Mouse (Mus musculus) C2C12 (cell line): Measurements from ENCODE around the gene Axl.

Experiments
- CEBPB ChIP-seq: IDR thresholded peaks from one replicate; pipeline ENCODE4 v1.6.1; 2011; ENCODE audit warnings: low read depth, mild to moderate bottlenecking, control low read depth, moderate library complexity
- CTCF ChIP-seq: IDR thresholded peaks from one replicate; pipeline ENCODE4 v1.5.1; 2011; ENCODE audit not compliant: control insufficient read depth, insufficient read depth, insufficient read length
- FOSL1 ChIP-seq: IDR thresholded peaks from one replicate; pipeline ENCODE4 v1.8.0; 2011; ENCODE audit warnings: mild to moderate bottlenecking, low read length; ENCODE audit not compliant: poor library complexity, insufficient read depth, severe bottlenecking
- MAX ChIP-seq: IDR thresholded peaks from one replicate; pipeline ENCODE4 v1.6.1; 2011; ENCODE audit warnings: mild to moderate bottlenecking, control low read depth
- MYOD1 ChIP-seq: IDR thresholded peaks from one replicate; pipeline ENCODE4 v1.6.1; 2011; ENCODE audit warnings: low read depth; ENCODE audit not compliant: control insufficient read depth, insufficient read length
- MYOG ChIP-seq: IDR thresholded peaks from one replicate; pipeline ENCODE4 v1.6.1; 2011; ENCODE audit not compliant: control insufficient read depth, insufficient read length; ENCODE audit errors: extremely low read depth
- USF1 ChIP-seq: IDR thresholded peaks from one replicate; pipeline ENCODE4 v1.6.1; 2011; ENCODE audit warnings: low read depth, mild to moderate bottlenecking, control low read depth, moderate library complexity

DNA sequence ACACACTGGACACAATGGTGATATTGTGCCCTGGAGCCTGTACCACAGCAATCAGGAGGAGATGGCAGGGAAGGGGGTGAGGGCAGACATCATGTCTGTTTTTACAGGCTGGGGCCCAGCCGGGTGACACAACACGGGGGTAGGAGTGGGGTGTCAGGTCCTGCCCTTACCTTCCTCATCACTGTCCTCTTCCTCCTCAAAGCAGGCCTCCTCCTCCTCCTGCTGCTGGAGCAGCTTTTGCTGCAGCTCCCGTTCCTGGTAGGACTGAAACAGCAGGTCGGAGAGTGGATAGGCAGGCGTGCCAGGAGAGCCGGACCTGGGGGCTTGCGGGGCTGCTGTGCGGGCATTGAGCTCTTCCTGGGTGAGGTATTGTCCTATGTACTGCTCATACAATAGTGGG is 73.9 kb downstream of the Axl start:
- TF ChIP-seq CTCF = no peak
- TF ChIP-seq MAX = no peak
- TF ChIP-seq CEBPB = no peak
- TF ChIP-seq USF1 = no peak
- no peak for TF ChIP-seq MYOD1
- no peak for TF ChIP-seq MYOG
- TF ChIP-seq FOSL1 = no peak
